Mouse (Mus musculus): ENCODE data around the gene Lmbrd1. TPM values are rescaled to one million over a fixed set of nuclear protein-coding genes. Genes with fewer than 3 reads are reported as not detected.
"Not testable (repeated sequence)": the region's sequence is repeated elsewhere in the genome, so short reads cannot be mapped to it uniquely, and the experiment has no call there.

Gene Lmbrd1
- 104 and 126 TPM in 2 replicates for polyA plus RNA-seq (2012; rRNA removed)

- H3K4me3 ChIP-seq (replicated peaks; ENCODE audit: insufficient read depth, low read depth, low read length), result peak within 1 kb of the TSS; percentile 80
- WGBS, result under 1% methylated on average over 53 of the region's 54 CpGs
- H3K27ac ChIP-seq (ENCODE audit: insufficient read depth, low read length), result peak within 1 kb of the TSS; percentile 86
- DNase-seq, result peak; percentile 93 to 96
- H3K27me3 ChIP-seq (ENCODE audit: control insufficient read depth, insufficient read depth, low read length), result no peaks in the 10 kb centered on the region
- H3K4me1 ChIP-seq (ENCODE audit: control insufficient read depth, insufficient read depth, low read length), result peaks cover 3% of the 10 kb centered on the region; the same call in 1 of the 2 replicates
- TF ChIP-seq CTCF (IDR thresholded peaks at IDR 0.05; ENCODE audit: borderline replicate concordance, insufficient read depth, low read depth, low read length) (peak; percentile 61; the same call in 1 of the 2 replicates), POLR2A (IDR thresholded peaks at IDR 0.05; ENCODE audit: borderline replicate concordance, insufficient read depth, low read length) (peak; percentile 96)
Observed at GRCm38 (mm10) chr1:24678205-24678917, at the start of gene Lmbrd1. Lmbrd1 (plus strand) TSS chr1:24678630.

GRCm38 (mm10) chr1:24633553-24634132, 44.8 kb upstream of the Lmbrd1 start:
- Histone ChIP-seq H3K4me1 (ENCODE audit: control insufficient read depth, insufficient read depth, low read length) (no peaks in the 10 kb centered on the region), H3K4me3 (replicated peaks; ENCODE audit: insufficient read depth, low read depth, low read length) (no peak overlapping the region), H3K27ac (ENCODE audit: insufficient read depth, low read length) (no peak overlapping the region), H3K27me3 (ENCODE audit: control insufficient read depth, insufficient read depth, low read length) (no peaks in the 10 kb centered on the region)
- no peak for TF ChIP-seq POLR2A (IDR thresholded peaks at IDR 0.05; ENCODE audit: borderline replicate concordance, insufficient read depth, low read length)
- TF ChIP-seq CTCF (IDR thresholded peaks at IDR 0.05; ENCODE audit: borderline replicate concordance, insufficient read depth, low read depth, low read length), result peak; percentile 70
- peak; percentile 36 to 41 for DNase-seq
- WGBS, result 36% methylated on average over 14 of the region's 14 CpGs

- Histone ChIP-seq H3K4me3 (replicated peaks; ENCODE audit: insufficient read depth, low read depth, low read length) (no peak overlapping the region), H3K4me1 (ENCODE audit: control insufficient read depth, insufficient read depth, low read length) (no peaks in the 10 kb centered on the region), H3K27me3 (ENCODE audit: control insufficient read depth, insufficient read depth, low read length) (no peaks in the 10 kb centered on the region), H3K27ac (ENCODE audit: insufficient read depth, low read length) (no peak overlapping the region)
- TF ChIP-seq POLR2A (IDR thresholded peaks at IDR 0.05; ENCODE audit: borderline replicate concordance, insufficient read depth, low read length) (no peak), CTCF (IDR thresholded peaks at IDR 0.05; ENCODE audit: borderline replicate concordance, insufficient read depth, low read depth, low read length) (no peak)
- no peak for DNase-seq
- WGBS, result 52% methylated on average over 2 of the region's 2 CpGs
Observed at GRCm38 (mm10) chr1:24650100-24650499, 28.3 kb upstream of the Lmbrd1 start.

- whole genome bisulfite sequencing, result 58% methylated on average over 1 of the region's 1 CpGs
- TF ChIP-seq POLR2A (IDR thresholded peaks at IDR 0.05; ENCODE audit: borderline replicate concordance, insufficient read depth, low read length) (no peak), CTCF (IDR thresholded peaks at IDR 0.05; ENCODE audit: borderline replicate concordance, insufficient read depth, low read depth, low read length) (no peak)
Observed at GRCm38 (mm10) chr1:24659914-24660313, 18.5 kb upstream of the Lmbrd1 start.

GRCm38 (mm10) chr1:24660662-24661061, 17.8 kb upstream of the Lmbrd1 start:
- H3K27ac ChIP-seq (ENCODE audit: insufficient read depth, low read length); H3K4me3 ChIP-seq (replicated peaks; ENCODE audit: insufficient read depth, low read depth, low read length); H3K27me3 ChIP-seq (ENCODE audit: control insufficient read depth, insufficient read depth, low read length); H3K4me1 ChIP-seq (ENCODE audit: control insufficient read depth, insufficient read depth, low read length); DNase-seq: not testable (repeated sequence)

More at GRCm38 (mm10) chr1:24659914-24660313, 18.5 kb upstream of the Lmbrd1 start:
- Histone ChIP-seq H3K27me3 (ENCODE audit: control insufficient read depth, insufficient read depth, low read length) (no peaks in the 10 kb centered on the region), H3K4me1 (ENCODE audit: control insufficient read depth, insufficient read depth, low read length) (peaks cover 8% of the 10 kb centered on the region; the same call in 1 of the 2 replicates), H3K4me3 (replicated peaks; ENCODE audit: insufficient read depth, low read depth, low read length) (no peak overlapping the region), H3K27ac (ENCODE audit: insufficient read depth, low read length) (no peak overlapping the region)
- no peak for DNase-seq

GRCm38 (mm10) chr1:24661551-24661950, 16.9 kb upstream of the Lmbrd1 start:
- H3K27ac ChIP-seq (ENCODE audit: insufficient read depth, low read length), result no peak overlapping the region; the same call in 1 of the 2 replicates
- 13% methylated on average over 3 of the region's 3 CpGs for WGBS
- peak; percentile 91 to 96 for DNase-seq
- peaks cover 8% of the 10 kb centered on the region; the same call in 1 of the 2 replicates for H3K4me1 ChIP-seq (ENCODE audit: control insufficient read depth, insufficient read depth, low read length)
- no peak overlapping the region for H3K4me3 ChIP-seq (replicated peaks; ENCODE audit: insufficient read depth, low read depth, low read length)
- TF ChIP-seq CTCF (IDR thresholded peaks at IDR 0.05; ENCODE audit: borderline replicate concordance, insufficient read depth, low read depth, low read length), result no peak
- TF ChIP-seq POLR2A (IDR thresholded peaks at IDR 0.05; ENCODE audit: borderline replicate concordance, insufficient read depth, low read length), result no peak
- H3K27me3 ChIP-seq (ENCODE audit: control insufficient read depth, insufficient read depth, low read length), result no peaks in the 10 kb centered on the region

GRCm38 (mm10) chr1:24664158-24664557, 14.3 kb upstream of the Lmbrd1 start:
- no peaks in the 10 kb centered on the region for H3K27me3 ChIP-seq (ENCODE audit: control insufficient read depth, insufficient read depth, low read length)
- no peak for TF ChIP-seq CTCF (IDR thresholded peaks at IDR 0.05; ENCODE audit: borderline replicate concordance, insufficient read depth, low read depth, low read length)
- no peak for TF ChIP-seq POLR2A (IDR thresholded peaks at IDR 0.05; ENCODE audit: borderline replicate concordance, insufficient read depth, low read length)
- peaks cover 8% of the 10 kb centered on the region; the same call in 1 of the 2 replicates for H3K4me1 ChIP-seq (ENCODE audit: control insufficient read depth, insufficient read depth, low read length)
- no peak for DNase-seq
- H3K4me3 ChIP-seq (replicated peaks; ENCODE audit: insufficient read depth, low read depth, low read length), result no peak overlapping the region
- H3K27ac ChIP-seq (ENCODE audit: insufficient read depth, low read length), result no peak overlapping the region

GRCm38 (mm10) chr1:24673231-24673630, 5.2 kb upstream of the Lmbrd1 start:
- no peak for DNase-seq
- no peak overlapping the region for H3K27ac ChIP-seq (ENCODE audit: insufficient read depth, low read length)

More at GRCm38 (mm10) chr1:24673231-24673630, 5.2 kb upstream of the Lmbrd1 start:
- Histone ChIP-seq H3K4me1 (ENCODE audit: control insufficient read depth, insufficient read depth, low read length) (no peaks in the 10 kb centered on the region; the same call in 1 of the 2 replicates), H3K4me3 (replicated peaks; ENCODE audit: insufficient read depth, low read depth, low read length) (no peak overlapping the region), H3K27me3 (ENCODE audit: control insufficient read depth, insufficient read depth, low read length) (no peaks in the 10 kb centered on the region)
- TF ChIP-seq POLR2A (IDR thresholded peaks at IDR 0.05; ENCODE audit: borderline replicate concordance, insufficient read depth, low read length) (no peak), CTCF (IDR thresholded peaks at IDR 0.05; ENCODE audit: borderline replicate concordance, insufficient read depth, low read depth, low read length) (no peak)
- 24% methylated on average over 3 of the region's 3 CpGs for WGBS
